Mouse (Mus musculus) hindbrain, embryonic 11.5 days (tissue): ENCODE measurements around the gene Bnc1. TPM values are rescaled to one million over a fixed set of nuclear protein-coding genes. Genes with fewer than 3 reads are reported as not detected.

Experiments used
- ATAC-seq: fragments of 200-750 bp; cut with Nextera tagmentation; 2 replicates; pipeline ENCODE4 v1.8.0; 2017; ENCODE audit warnings: mild to moderate bottlenecking, moderate TSS enrichment, moderate library complexity; ENCODE audit not compliant: low FRiP score
- DNase-seq: peaks from one replicate; pipeline ENCODE4 v3.0.0-alpha.2; 2015; ENCODE audit warnings: low spot score
- H3K27ac ChIP-seq: fragments of 300-500 bp; sonication (generic); 2 replicates; pipeline ENCODE4 v1.5.1; 2014; ENCODE audit warnings: mild to moderate bottlenecking, low read depth, low read length
- H3K27me3 ChIP-seq: fragments of 300-500 bp; sonication (generic); 2 replicates; pipeline ENCODE4 v1.6.1; 2014; ENCODE audit warnings: mild to moderate bottlenecking, low read length, moderate library complexity, mixed read lengths; ENCODE audit not compliant: control insufficient read depth, insufficient read depth
- H3K36me3 ChIP-seq: fragments of 300-500 bp; sonication (generic); 2 replicates; pipeline ENCODE4 v1.6.1; 2014; ENCODE audit warnings: mild to moderate bottlenecking, low read length, moderate library complexity, mixed read lengths; ENCODE audit not compliant: control insufficient read depth, insufficient read depth
- H3K4me1 ChIP-seq: fragments of 300-500 bp; sonication (generic); replicated peaks from 2 replicates; pipeline ENCODE4 v1.6.1; 2014; ENCODE audit warnings: low read length, mixed read lengths; ENCODE audit not compliant: control insufficient read depth, insufficient read depth
- H3K4me2 ChIP-seq: fragments of 300-500 bp; sonication (generic); replicated peaks from 2 replicates; pipeline ENCODE4 v1.6.1; 2014; ENCODE audit warnings: mild to moderate bottlenecking, low read depth, low read length
- H3K4me3 ChIP-seq: fragments of 300-500 bp; sonication (generic); 2 replicates; pipeline ENCODE4 v1.5.1; 2014; ENCODE audit warnings: low read depth, low read length
- H3K9ac ChIP-seq: fragments of 300-500 bp; sonication (generic); 2 replicates; pipeline ENCODE4 v1.6.1; 2014; ENCODE audit warnings: low read depth, low read length
- H3K9me3 ChIP-seq: fragments of 300-500 bp; sonication (generic); 2 replicates; pipeline ENCODE4 v1.6.1; 2016; ENCODE audit warnings: low read length; ENCODE audit not compliant: control insufficient read depth
- WGBS: fragments of 180-500 bp; shearing (Covaris S2); extraction: QIAGEN DNeasy Blood & Tissue Kit; methylation state at CpG from one replicate; pipeline ENCODE4 v1.1.7; 2014; 5-methylcytosine and 5-hydroxymethylcytosine counted together
- polyA plus RNA-seq: library from polyadenylated mRNA; unstranded; fragments of >200 nt; fragmentation: Nextera tagmentation; extraction: Ambion mirVana; gene quantifications from 2 replicates; pipeline ENCODE4 v1.2.1, GENCODE M21; 2014

Gene Bnc1
- polyA plus RNA-seq, 1 experiment from 2014 or later = 0.59 TPM

DNA sequence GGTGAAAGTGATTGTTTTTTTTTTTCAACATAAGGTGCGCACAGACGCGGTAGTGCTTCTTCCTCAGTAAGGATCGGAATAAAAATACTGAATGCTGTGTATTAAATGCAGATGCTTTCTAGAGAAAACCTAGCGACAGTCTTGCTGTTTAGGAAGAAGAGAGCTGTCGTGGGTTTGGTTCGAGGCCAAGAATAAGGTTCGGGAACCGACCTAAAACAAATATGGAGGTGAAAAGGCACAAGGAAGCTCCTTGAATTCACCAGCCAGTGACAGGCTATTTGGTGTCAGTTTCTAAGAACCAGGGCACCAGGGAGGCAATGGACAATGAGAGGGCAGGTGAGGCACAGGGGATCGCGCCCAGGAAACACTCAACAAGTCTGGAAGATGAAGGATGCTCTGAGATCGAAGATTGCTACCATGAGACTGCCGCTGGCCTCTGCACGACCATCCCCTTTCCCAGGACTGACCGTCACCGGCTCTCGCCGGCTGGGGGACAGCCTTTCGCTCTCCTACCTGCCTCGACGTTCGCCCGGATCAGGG lies 59.0 kb downstream of the Bnc1 start:
- ATAC-seq = no peak
- 6% methylated on average over 23 of the region's 23 CpGs for WGBS

DNA sequence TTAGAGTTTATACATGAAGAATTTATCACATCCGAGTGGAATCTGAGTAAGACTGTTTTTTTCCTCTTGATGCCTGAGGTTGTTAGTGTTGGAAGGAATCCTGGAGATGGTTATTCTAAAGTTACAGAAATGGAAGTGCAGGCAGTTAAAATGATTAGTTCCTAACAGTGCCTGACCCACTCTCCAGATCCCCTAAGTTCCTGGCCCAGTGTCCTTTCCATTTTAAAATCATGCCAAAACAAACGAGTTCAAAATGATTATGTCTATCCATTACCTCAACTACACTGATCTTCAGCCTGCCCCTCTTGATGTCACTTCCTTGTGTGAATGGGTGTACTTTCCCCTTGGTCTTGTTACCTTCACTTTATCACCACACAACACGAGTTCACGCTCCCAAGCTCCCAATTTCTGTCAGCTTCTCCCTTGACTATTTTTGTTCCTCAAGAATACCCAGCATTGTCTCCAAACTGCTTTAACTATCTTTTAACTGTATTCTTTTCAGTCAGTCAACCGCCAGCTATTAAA lies 59.5 kb downstream of the Bnc1 start:
- peak overlapping the region; percentile 96 for H3K4me3 ChIP-seq
- no peaks in the 10 kb centered on the region for H3K36me3 ChIP-seq
- H3K27me3 ChIP-seq = no peaks in the 10 kb centered on the region
- H3K9me3 ChIP-seq = no peaks in the 10 kb centered on the region
- H3K4me2 ChIP-seq = peak overlapping the region; percentile 72
- DNase-seq (peak; percentile 5), ATAC-seq (no peak)
- 0 out of 2 replicates have a peak, but pooled peaks cover 2% of the 10 kb centered on the region for H3K4me1 ChIP-seq
- WGBS = 49% methylated on average over 5 of the region's 5 CpGs
- peak overlapping the region; percentile 99 for H3K9ac ChIP-seq
- no peak overlapping the region for H3K27ac ChIP-seq

More for the DNA sequence above, 59.0 kb downstream of the Bnc1 start:
- peak overlapping the region; percentile 72 for H3K4me2 ChIP-seq
- 0 out of 2 replicates have a peak, but pooled peaks cover 2% of the 10 kb centered on the region for H3K4me1 ChIP-seq
- no peaks in the 10 kb centered on the region for H3K36me3 ChIP-seq
- peak overlapping the region; percentile 96 for H3K4me3 ChIP-seq
- H3K27me3 ChIP-seq = no peaks in the 10 kb centered on the region
- no peaks in the 10 kb centered on the region for H3K9me3 ChIP-seq
- DNase-seq = no peak
- peak overlapping the region; percentile 97 for H3K27ac ChIP-seq
- peak overlapping the region; percentile 99 for H3K9ac ChIP-seq

DNA sequence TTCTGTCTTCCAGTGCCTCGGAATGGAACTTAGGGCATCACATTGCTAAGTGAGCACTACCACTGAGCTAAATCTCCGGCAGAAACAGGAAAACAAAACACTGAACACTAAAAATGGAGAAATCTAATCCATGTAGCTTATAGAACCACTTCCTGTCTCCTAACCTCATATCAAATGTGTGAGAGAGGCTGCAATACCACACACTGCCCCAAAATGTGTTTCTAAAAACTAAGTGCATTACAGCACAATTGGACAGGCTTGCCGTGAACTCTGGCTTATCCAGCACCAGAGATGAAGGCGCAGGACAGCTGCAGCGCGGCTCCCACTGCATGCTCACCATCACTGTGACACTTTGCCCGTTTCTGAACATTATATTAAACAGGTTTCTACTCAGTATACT lies 63.1 kb downstream of the Bnc1 start:
- Histone ChIP-seq H3K36me3 (no peaks in the 10 kb centered on the region), H3K9ac (no peak overlapping the region), H3K4me3 (no peak overlapping the region), H3K9me3 (no peaks in the 10 kb centered on the region), H3K27ac (no peak overlapping the region), H3K4me2 (no peak overlapping the region), H3K4me1 (0 out of 2 replicates have a peak, but pooled peaks cover 2% of the 10 kb centered on the region), H3K27me3 (no peaks in the 10 kb centered on the region)
- no peak for DNase-seq
- ATAC-seq = no peak
- 77% methylated on average over 7 of the region's 7 CpGs for WGBS

DNA sequence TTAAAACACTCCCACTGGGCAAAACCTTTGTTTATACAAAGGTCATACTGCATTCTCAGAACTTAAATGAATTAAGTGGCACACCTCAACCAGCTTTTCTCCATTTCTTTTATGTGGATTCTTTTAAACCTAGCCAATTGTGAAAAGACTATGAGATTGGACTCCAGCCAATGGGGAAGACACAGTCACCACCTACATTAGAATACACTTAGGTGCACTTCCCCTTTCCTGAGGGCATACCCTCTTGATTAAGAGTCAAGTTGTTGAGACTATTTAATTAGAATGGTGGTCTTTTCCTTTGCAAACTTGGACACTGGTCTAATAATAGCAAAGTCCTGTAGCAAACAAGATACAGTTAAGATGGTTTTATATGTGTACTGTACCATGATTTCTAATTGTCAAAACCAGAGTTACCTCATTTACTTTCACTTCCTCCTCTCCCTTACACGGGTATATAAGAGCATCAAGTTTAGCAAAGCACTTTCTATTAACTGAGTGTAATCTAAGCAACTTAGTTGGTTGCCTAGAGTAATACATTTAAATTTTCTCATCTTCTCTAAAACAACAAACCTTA lies 70.6 kb downstream of the Bnc1 start:
- no peaks in the 10 kb centered on the region for H3K9me3 ChIP-seq
- H3K4me2 ChIP-seq = no peak overlapping the region
- H3K27me3 ChIP-seq = no peaks in the 10 kb centered on the region
- no peak overlapping the region for H3K4me3 ChIP-seq
- no peak overlapping the region for H3K27ac ChIP-seq
- 96% methylated on average over 1 of the region's 1 CpGs for WGBS
- DNase-seq (no peak), ATAC-seq (no peak)
- H3K36me3 ChIP-seq = no peaks in the 10 kb centered on the region
- no peaks in the 10 kb centered on the region for H3K4me1 ChIP-seq
- H3K9ac ChIP-seq = no peak overlapping the region

DNA sequence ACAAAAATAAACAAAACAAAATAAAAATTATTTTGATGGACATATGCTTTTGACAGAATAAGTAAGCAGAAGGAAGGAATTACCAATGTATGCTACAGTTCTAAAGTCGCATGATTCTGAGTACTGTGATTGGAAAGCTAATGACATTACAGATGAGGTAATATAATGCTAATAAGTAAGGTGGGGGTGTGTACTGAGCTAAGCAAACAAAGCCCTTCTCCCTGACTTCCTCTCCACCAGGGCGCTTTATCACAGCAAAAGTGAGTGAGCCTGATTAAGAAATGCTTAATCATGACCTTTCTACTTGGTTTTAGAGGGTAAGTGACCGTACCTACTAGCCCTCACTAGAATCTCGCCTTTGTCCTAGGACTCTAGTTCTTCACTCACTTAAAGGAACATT lies 71.8 kb downstream of the Bnc1 start:
- H3K27ac ChIP-seq = no peak overlapping the region
- H3K9me3 ChIP-seq = no peaks in the 10 kb centered on the region
- DNase-seq = no peak
- H3K4me2 ChIP-seq = no peak overlapping the region
- no peak overlapping the region for H3K9ac ChIP-seq
- no peaks in the 10 kb centered on the region for H3K36me3 ChIP-seq
- no peak for ATAC-seq
- H3K4me3 ChIP-seq = no peak overlapping the region
- no peaks in the 10 kb centered on the region for H3K27me3 ChIP-seq
- H3K4me1 ChIP-seq = no peaks in the 10 kb centered on the region
- WGBS = 81% methylated on average over 4 of the region's 4 CpGs

DNA sequence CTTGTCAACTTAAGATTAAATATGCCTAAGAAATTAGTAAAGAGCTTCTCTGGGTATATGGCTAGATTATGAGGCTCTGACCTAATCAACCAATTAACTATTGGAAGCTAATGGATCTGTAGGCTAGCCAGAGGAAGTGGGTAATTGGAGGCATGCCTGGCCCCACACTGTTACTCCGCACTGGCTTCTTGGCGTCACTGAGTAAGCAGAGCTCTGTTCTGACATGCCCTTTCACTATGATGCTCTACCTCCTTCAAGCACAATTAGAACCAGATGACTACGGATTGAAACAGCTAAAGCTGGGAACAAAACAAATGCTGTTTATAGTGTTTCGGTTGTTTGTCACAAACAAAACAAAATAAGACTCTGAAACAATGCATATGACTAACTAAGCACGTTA lies 73.8 kb downstream of the Bnc1 start:
- ATAC-seq (no peak), DNase-seq (no peak)
- WGBS = 65% methylated on average over 5 of the region's 5 CpGs

More for the DNA sequence above, 73.8 kb downstream of the Bnc1 start:
- Histone ChIP-seq H3K36me3 (no peaks in the 10 kb centered on the region), H3K9me3 (no peaks in the 10 kb centered on the region), H3K4me3 (no peak overlapping the region), H3K27ac (no peak overlapping the region), H3K27me3 (no peaks in the 10 kb centered on the region), H3K9ac (no peak overlapping the region), H3K4me1 (no peaks in the 10 kb centered on the region), H3K4me2 (no peak overlapping the region)

Other genes starting within 250 kb of the Bnc1 start
- 130 and 132 TPM in 2 replicates for gene Ramac, start 229.4 kb downstream of the Bnc1 start, polyA plus RNA-seq
- 43.6 and 49.1 TPM in 2 replicates for gene 3110040N11Rik, start 202.8 kb downstream of the Bnc1 start, polyA plus RNA-seq
- gene Btbd1, start 162.9 kb downstream of the Bnc1 start, polyA plus RNA-seq = 101 and 103 TPM in 2 replicates
- not detected in 2 replicates for gene Gm10160, start 136.5 kb downstream of the Bnc1 start, polyA plus RNA-seq
- 11.3 and 14.8 TPM in 2 replicates for gene Tm6sf1, start 133.3 kb downstream of the Bnc1 start, polyA plus RNA-seq
- 41.6 and 46.6 TPM in 2 replicates for gene Hdgfl3, start 57.8 kb downstream of the Bnc1 start, polyA plus RNA-seq
- gene Sh3gl3, start 181.5 kb upstream of the Bnc1 start, polyA plus RNA-seq = 17.5 and 20.4 TPM in 2 replicates